Mouse (Mus musculus) hindbrain, embryonic 16.5 days (tissue): ENCODE results near the gene Mrtfb. TPM values are rescaled to one million over a fixed set of nuclear protein-coding genes. Genes with fewer than 3 reads are reported as not detected.

Experiments used
- microRNA counts: library from miRNA; unstranded; fragments of <30 nt; microRNA quantifications from one replicate; lab custom pipeline; 2016
- microRNA-seq: library from miRNA; unstranded; fragments of <30 nt; microRNA quantifications from one replicate; pipeline ENCODE4, GENCODE M21; 2017
- polyA plus RNA-seq: library from polyadenylated mRNA; unstranded; fragments of >200 nt; fragmentation: Nextera tagmentation; extraction: Ambion mirVana; gene quantifications from 2 replicates; pipeline ENCODE4 v1.2.1, GENCODE M21; 2015

Mrtfb gene
- polyA plus RNA-seq, 1 experiment from 2014 or later: 10.5 TPM

MicroRNA genes within 50 kb of the gene (microRNA counts, 519-probe panel; counts per million panel counts)
- microRNA mmu-miR-193b (lab: Ali Mortazavi, UCI): 2,674 counts per million, percentile 71 among the panel's probes with 10 or more counts

Small RNA genes lying within 50 kb of the gene (microRNA-seq; reads per million reads assigned to microRNA genes)
- gene Mir193b (31.5 reads per million, percentile 35 among the genes with 10 or more reads in this experiment), gene Mir365-1 (not detected)

Other genes with a start within 250 kb of the Mrtfb start
- 16.2 and 17.8 TPM in 2 replicates for gene Ercc4, start 146.8 kb upstream of the Mrtfb start, polyA plus RNA-seq